Mouse (Mus musculus): ENCODE results near the gene Efcab6.
A peak's percentile ranks its signal among the peaks of the same experiment; 100 is the strongest.

The Efcab6 gene

GRCm38 (mm10) chr15:83965126-83965525, 100.1 kb downstream of the Efcab6 start:
- DNase-seq: no peak

GRCm38 (mm10) chr15:83958376-83958775, 106.8 kb downstream of the Efcab6 start:
- peak in 1 of 2 experiments; percentile 12 for DNase-seq

- no peak for DNase-seq
Observed at GRCm38 (mm10) chr15:83956996-83957395, 108.2 kb downstream of the Efcab6 start.

- DNase-seq: no peak
Observed at GRCm38 (mm10) chr15:83955948-83956707, 109.1 kb downstream of the Efcab6 start.

GRCm38 (mm10) chr15:83949729-83950491, 115.3 kb downstream of the Efcab6 start:
- no peak for DNase-seq

GRCm38 (mm10) chr15:83939703-83940102, 125.5 kb downstream of the Efcab6 start:
- DNase-seq: peak in 1 of 2 experiments; percentile 12

- no peak for DNase-seq
Observed at GRCm38 (mm10) chr15:83938466-83938865, 126.7 kb downstream of the Efcab6 start.

- no peak for DNase-seq
Observed at GRCm38 (mm10) chr15:83936506-83936905, 128.7 kb downstream of the Efcab6 start.

- DNase-seq: no peak
Observed at GRCm38 (mm10) chr15:83934816-83935215, 130.4 kb downstream of the Efcab6 start.

GRCm38 (mm10) chr15:83925338-83925737, 139.8 kb downstream of the Efcab6 start:
- DNase-seq: no peak

- DNase-seq: no peak
Observed at GRCm38 (mm10) chr15:83924656-83925055, 140.5 kb downstream of the Efcab6 start.

- no peak for DNase-seq
Observed at GRCm38 (mm10) chr15:83915376-83915775, 149.8 kb downstream of the Efcab6 start.

- peak in 1 of 2 experiments; percentile 24 for DNase-seq
Observed at GRCm38 (mm10) chr15:83913028-83913714, 152.0 kb downstream of the Efcab6 start.

GRCm38 (mm10) chr15:83906472-83906871, 158.7 kb downstream of the Efcab6 start:
- DNase-seq: no peak

- no peak for DNase-seq
Observed at GRCm38 (mm10) chr15:83897286-83897685, 167.9 kb downstream of the Efcab6 start.

- no peak for DNase-seq
Observed at GRCm38 (mm10) chr15:83896011-83896410, 169.2 kb downstream of the Efcab6 start.

GRCm38 (mm10) chr15:83894261-83894660, 170.9 kb downstream of the Efcab6 start:
- no peak for DNase-seq

GRCm38 (mm10) chr15:83892871-83893270, 172.3 kb downstream of the Efcab6 start:
- no peak for DNase-seq

GRCm38 (mm10) chr15:83884291-83884690, 180.9 kb downstream of the Efcab6 start:
- DNase-seq: no peak

GRCm38 (mm10) chr15:83883821-83884220, 181.4 kb downstream of the Efcab6 start:
- DNase-seq: no peak

- no peak for DNase-seq
Observed at GRCm38 (mm10) chr15:83879845-83880244, 185.3 kb downstream of the Efcab6 start.

GRCm38 (mm10) chr15:83877898-83878297, 187.3 kb downstream of the Efcab6 start:
- DNase-seq: no peak

- DNase-seq: no peak
Observed at GRCm38 (mm10) chr15:83877155-83877866, 187.9 kb downstream of the Efcab6 start.
